Mouse (Mus musculus): ENCODE results near the gene Sec16b.

DNA sequence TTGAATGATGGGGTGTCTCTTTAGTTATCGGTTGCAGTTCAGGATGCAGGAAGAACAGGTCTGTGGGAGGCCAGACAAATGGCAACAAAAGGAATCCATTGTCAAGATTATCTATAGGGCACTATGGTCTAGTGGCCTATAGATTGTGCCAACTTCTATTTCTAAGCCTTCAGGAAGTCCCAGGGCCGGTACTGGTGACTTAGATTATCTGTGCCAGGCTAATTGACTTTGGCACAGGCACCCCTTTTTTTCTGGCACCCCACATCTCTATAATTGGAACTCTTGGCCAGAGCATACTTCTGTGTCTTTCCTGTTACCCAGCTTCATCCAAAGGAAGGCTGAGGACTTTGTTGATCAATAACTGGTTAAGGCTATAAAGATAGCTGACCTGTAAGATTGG is 12.9 kb downstream of the Sec16b start:
- TF ChIP-seq CTCF (IDR thresholded peaks at IDR 0.05; ENCODE audit: low read depth) (no peak), EP300 (optimal IDR thresholded peaks at IDR 0.05) (no peak)
